Mouse (Mus musculus) lung, postnatal 36 days (tissue): Measurements from ENCODE around the gene Tbck.

Experiments used
- DNase-seq: peaks from one replicate; pipeline ENCODE4 v3.0.0; 2022; ENCODE audit warnings: mixed read lengths

Gene Tbck

GRCm38 (mm10) chr3:132871318-132871904, 187.5 kb downstream of the Tbck start:
- peak; percentile 58 for DNase-seq

GRCm38 (mm10) chr3:132873251-132873650, 189.3 kb downstream of the Tbck start:
- no peak for DNase-seq

GRCm38 (mm10) chr3:132876011-132876708, 192.2 kb downstream of the Tbck start:
- DNase-seq, result no peak

- DNase-seq, result no peak
These were observed 193.2 kb downstream of the Tbck start for GRCm38 (mm10) chr3:132876933-132877676.

- DNase-seq, result no peak
These were observed 196.4 kb downstream of the Tbck start for GRCm38 (mm10) chr3:132880361-132880760.

GRCm38 (mm10) chr3:132880826-132881225, 196.9 kb downstream of the Tbck start:
- peak; percentile 72 for DNase-seq

GRCm38 (mm10) chr3:132883256-132883655, 199.3 kb downstream of the Tbck start:
- no peak for DNase-seq

- DNase-seq, result no peak
These were observed 200.5 kb downstream of the Tbck start for GRCm38 (mm10) chr3:132884459-132884858.

- DNase-seq, result no peak
These were observed 202.6 kb downstream of the Tbck start for GRCm38 (mm10) chr3:132886419-132887050.

GRCm38 (mm10) chr3:132887074-132887848, 203.3 kb downstream of the Tbck start:
- DNase-seq, result no peak
